Mouse (Mus musculus): ENCODE data around the gene Fam173b.

- no peak for TF ChIP-seq CTCF (IDR thresholded peaks at IDR 0.05; ENCODE audit: extremely low read depth, insufficient read length, insufficient replicate concordance, low read depth, low read length)
- TF ChIP-seq POLR2A (IDR thresholded peaks at IDR 0.05; ENCODE audit: low read depth, low read length) = no peak
These were observed 34.5 kb downstream of the Fam173b start for GRCm38 (mm10) chr15:31636091-31636595.

Measured in small intestine, adult 2 months (tissue).